Mouse (Mus musculus): ENCODE data around the gene Ctnnbip1.

DNA sequence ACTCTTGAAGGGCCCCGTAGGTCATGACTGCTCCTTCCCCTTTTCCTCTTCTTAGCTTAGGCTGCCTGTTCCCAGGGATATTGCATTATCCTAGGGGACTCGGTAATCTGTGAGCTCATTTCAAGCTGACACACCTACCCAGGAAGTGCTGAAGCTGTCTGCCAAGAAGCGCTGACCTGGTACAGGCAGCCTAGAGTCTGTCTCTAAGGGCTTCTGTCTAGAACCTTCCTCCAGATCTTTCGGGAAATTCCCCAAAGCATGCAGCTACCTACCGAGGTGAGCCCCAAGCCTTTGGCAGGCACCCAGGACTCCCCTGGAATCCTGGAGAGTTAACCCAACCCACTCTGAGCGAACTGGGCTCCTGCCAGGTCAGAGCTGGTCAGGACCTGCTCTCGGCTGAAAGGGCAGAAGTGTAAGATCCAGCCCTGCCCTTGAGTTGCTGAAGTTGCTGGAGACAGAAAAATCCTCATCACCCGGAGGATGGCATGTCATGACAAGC lies 53.7 kb downstream of the Ctnnbip1 start:
- 0 out of 2 replicates have a peak, but pooled peaks have one; percentile 13 for TF ChIP-seq EP300 (IDR thresholded peaks at IDR 0.05; ENCODE audit: insufficient read depth, low read depth, low read length)
- no peak for TF ChIP-seq CTCF (IDR thresholded peaks at IDR 0.05)

Data from heart, adult 2 months (tissue).